Mouse (Mus musculus) neural tube, embryonic 15.5 days (tissue): ENCODE results near the gene C5ar2. TPM values are rescaled to one million over a fixed set of nuclear protein-coding genes. Genes with fewer than 3 reads are reported as not detected.

Experiments used
- ATAC-seq: fragments of 200-750 bp; cut with Nextera tagmentation; 2 replicates; pipeline ENCODE4 v1.8.0; 2017; ENCODE audit warnings: mild to moderate bottlenecking, moderate TSS enrichment, moderate library complexity; ENCODE audit not compliant: low FRiP score
- H3K27ac ChIP-seq: fragments of 300-500 bp; sonication (generic); replicated peaks from 2 replicates; pipeline ENCODE4 v1.5.1; 2015; ENCODE audit warnings: mild to moderate bottlenecking, inconsistent platforms
- H3K27me3 ChIP-seq: fragments of 300-500 bp; sonication (generic); replicated peaks from 2 replicates; pipeline ENCODE4 v1.6.1; 2015; ENCODE audit warnings: inconsistent platforms
- H3K36me3 ChIP-seq: fragments of 300-500 bp; sonication (generic); 2 replicates; pipeline ENCODE4 v1.6.1; 2015; ENCODE audit warnings: inconsistent platforms
- H3K4me1 ChIP-seq: fragments of 300-500 bp; sonication (generic); 2 replicates; pipeline ENCODE4 v1.6.1; 2015; ENCODE audit warnings: inconsistent platforms
- H3K4me2 ChIP-seq: fragments of 300-500 bp; sonication (generic); 2 replicates; pipeline ENCODE4 v1.6.1; 2015; ENCODE audit warnings: inconsistent platforms, mild to moderate bottlenecking, moderate library complexity
- H3K4me3 ChIP-seq: fragments of 300-500 bp; sonication (generic); replicated peaks from 2 replicates; pipeline ENCODE4 v1.5.1; 2015; ENCODE audit warnings: mild to moderate bottlenecking, inconsistent platforms
- H3K9ac ChIP-seq: fragments of 300-500 bp; sonication (generic); replicated peaks from 2 replicates; pipeline ENCODE4 v1.6.1; 2015; ENCODE audit warnings: mild to moderate bottlenecking, inconsistent platforms
- H3K9me3 ChIP-seq: fragments of 300-500 bp; sonication (generic); replicated peaks from 2 replicates; pipeline ENCODE4 v1.6.1; 2016; ENCODE audit warnings: inconsistent platforms
- WGBS: fragments of 180-500 bp; shearing (Covaris S2); methylation state at CpG from one replicate; pipeline ENCODE4 v1.1.7; 2015; ENCODE audit warnings: mixed read lengths; 5-methylcytosine and 5-hydroxymethylcytosine counted together
- polyA plus RNA-seq: library from polyadenylated mRNA; unstranded; fragments of >200 nt; fragmentation: Nextera tagmentation; extraction: Ambion mirVana; gene quantifications from 2 replicates; pipeline ENCODE4 v1.2.1, GENCODE M21; 2015

Gene C5ar2
- polyA plus RNA-seq, 1 experiment from 2014 or later: 0.10 TPM

DNA sequence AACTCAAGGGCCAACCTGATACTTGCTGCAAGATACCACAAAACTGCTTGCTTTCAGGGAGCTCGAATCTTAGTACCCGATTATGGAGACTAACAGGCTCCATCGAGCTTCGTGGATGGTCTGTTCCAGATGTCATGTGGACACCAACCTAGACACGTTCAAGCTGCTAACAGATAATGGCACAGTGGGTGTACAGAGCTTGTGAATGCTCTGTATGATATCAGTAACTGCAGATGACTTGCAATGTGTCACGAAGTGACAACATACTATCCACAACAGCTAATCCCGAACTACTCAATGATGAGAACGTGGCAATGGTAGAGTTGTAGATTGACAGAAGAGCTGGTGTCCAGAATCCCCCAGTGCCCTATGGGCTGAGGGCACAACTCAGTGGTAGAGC lies 56.5 kb downstream of the C5ar2 start:
- Histone ChIP-seq H3K27me3 (0 out of 2 replicates have a peak, but pooled peaks cover 4% of the 10 kb centered on the region), H3K9me3 (no peaks in the 10 kb centered on the region), H3K4me3 (no peak overlapping the region), H3K36me3 (peaks cover 34% of the 10 kb centered on the region), H3K4me1 (0 out of 2 replicates have a peak, but pooled peaks cover 2% of the 10 kb centered on the region), H3K27ac (no peak overlapping the region), H3K4me2 (no peak overlapping the region), H3K9ac (no peak overlapping the region)
- 82% methylated on average over 8 of the region's 8 CpGs for WGBS
- no peak for ATAC-seq

Other genes starting within 250 kb of the C5ar2 start
- 6.6 and 7.3 TPM in 2 replicates for gene Bicra, start 196.2 kb downstream of the C5ar2 start, polyA plus RNA-seq
- 0.15 and 0.17 TPM in 2 replicates for gene Zfp541, start 182.3 kb downstream of the C5ar2 start, polyA plus RNA-seq
- 236 and 238 TPM in 2 replicates for gene Napa, start 145.7 kb downstream of the C5ar2 start, polyA plus RNA-seq
- 45.8 and 48.1 TPM in 2 replicates for gene Kptn, start 124.3 kb downstream of the C5ar2 start, polyA plus RNA-seq
- gene Slc8a2, start 114.3 kb downstream of the C5ar2 start, polyA plus RNA-seq: 1.2 and 1.4 TPM in 2 replicates
- 104 and 126 TPM in 2 replicates for gene Meis3, start 69.1 kb downstream of the C5ar2 start, polyA plus RNA-seq
- gene Dhx34, start 22.1 kb downstream of the C5ar2 start, polyA plus RNA-seq: 12.2 and 13.2 TPM in 2 replicates
- 1.7 and 2.7 TPM in 2 replicates for gene C5ar1, start 15.4 kb upstream of the C5ar2 start, polyA plus RNA-seq
- gene Inafm1, start 29.5 kb upstream of the C5ar2 start, polyA plus RNA-seq: 56.4 and 66.4 TPM in 2 replicates
- gene Ccdc9, start 42.6 kb upstream of the C5ar2 start, polyA plus RNA-seq: 23.3 and 24.5 TPM in 2 replicates
- gene Bbc3, start 64.2 kb upstream of the C5ar2 start, polyA plus RNA-seq: 25.4 and 27.5 TPM in 2 replicates
- 239 and 275 TPM in 2 replicates for gene Sae1, start 143.7 kb upstream of the C5ar2 start, polyA plus RNA-seq
- gene Zc3h4, start 156.8 kb upstream of the C5ar2 start, polyA plus RNA-seq: 14.5 and 17.3 TPM in 2 replicates
- 66.4 and 72.3 TPM in 2 replicates for gene Tmem160, start 208.6 kb upstream of the C5ar2 start, polyA plus RNA-seq
- 3.6 and 3.8 TPM in 2 replicates for gene Npas1, start 233.6 kb upstream of the C5ar2 start, polyA plus RNA-seq